Mouse (Mus musculus) ovary, adult 10 weeks (tissue): Measurements from ENCODE around the gene Elob. TPM values are rescaled to one million over a fixed set of nuclear protein-coding genes. Genes with fewer than 3 reads are reported as not detected.

Experiments
- polyA plus RNA-seq: library from polyadenylated mRNA; stranded (reverse); fragments of 350-450 nt; fragmentation: Illumina TruSeq; extraction: RNeasy Lipid Tissue Mini Kit (QIAGEN cat#74804); gene quantifications from one replicate; pipeline ENCODE4 v1.2.3, GENCODE M21; 2014

Gene Elob
- polyA plus RNA-seq, result 18.7 TPM

DNA sequence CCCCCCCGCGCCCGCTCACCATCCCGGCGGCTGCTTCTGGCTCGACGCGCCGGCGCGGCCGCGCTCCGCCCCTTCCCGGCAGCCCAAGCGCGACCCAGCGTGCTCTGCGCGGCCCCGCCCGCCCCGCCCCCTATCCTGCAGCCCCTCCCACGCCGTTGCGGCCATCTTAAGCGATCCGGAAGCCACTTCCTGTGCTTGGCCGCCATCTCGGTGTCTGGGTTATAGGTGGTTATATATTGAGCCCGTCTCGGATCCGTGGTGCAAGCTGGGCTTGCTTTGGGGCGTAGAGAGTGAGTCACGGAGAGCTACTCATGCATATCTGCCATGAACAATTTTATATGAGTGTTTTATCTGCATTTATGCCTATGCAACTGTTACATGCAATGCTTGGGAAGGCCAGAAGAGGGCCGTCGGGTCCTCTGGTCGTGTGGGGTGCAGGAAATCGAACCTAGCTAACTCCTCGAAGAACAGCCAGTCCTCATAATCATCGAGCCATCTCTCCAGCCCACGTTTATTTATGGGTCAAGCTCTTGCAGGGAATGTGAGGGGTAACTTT is at the start of gene Elob:
Gene Elob (minus strand): TSS at position 73 of the 556 bp plus-strand sequence.

DNA sequence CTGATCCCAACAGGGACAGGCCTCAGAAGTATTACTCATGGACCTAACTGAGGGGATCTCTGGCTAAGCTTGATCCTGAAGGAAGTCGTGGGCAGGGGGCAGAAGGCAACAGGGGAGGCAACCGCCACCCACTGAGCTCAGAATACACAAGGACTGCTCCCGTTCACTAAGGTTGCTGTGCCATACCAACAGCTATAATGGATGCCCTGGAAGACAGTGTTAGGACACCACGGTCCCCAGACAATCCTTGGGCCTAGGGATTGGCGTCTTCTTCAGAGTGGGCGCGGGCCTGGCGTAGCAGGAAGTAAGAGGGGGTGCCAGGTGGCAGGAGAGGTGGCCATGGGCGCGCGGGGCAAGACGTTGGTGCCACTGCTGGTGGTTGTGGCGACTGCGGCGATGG is 38.8 kb upstream of the Elob start, which contains the start of gene Prss21:
Gene Prss21 (plus strand): TSS at position 301 of the 400 bp plus-strand sequence.

GRCm38 (mm10) chr17:23843812-23844273 is 14.9 kb upstream of the Elob start, which contains the start of the genes Prss32 and Prss41:
TSS of gene Prss32 (plus strand) at chr17:23843855.
TSS of gene Prss41 (minus strand) at chr17:23844172.

DNA sequence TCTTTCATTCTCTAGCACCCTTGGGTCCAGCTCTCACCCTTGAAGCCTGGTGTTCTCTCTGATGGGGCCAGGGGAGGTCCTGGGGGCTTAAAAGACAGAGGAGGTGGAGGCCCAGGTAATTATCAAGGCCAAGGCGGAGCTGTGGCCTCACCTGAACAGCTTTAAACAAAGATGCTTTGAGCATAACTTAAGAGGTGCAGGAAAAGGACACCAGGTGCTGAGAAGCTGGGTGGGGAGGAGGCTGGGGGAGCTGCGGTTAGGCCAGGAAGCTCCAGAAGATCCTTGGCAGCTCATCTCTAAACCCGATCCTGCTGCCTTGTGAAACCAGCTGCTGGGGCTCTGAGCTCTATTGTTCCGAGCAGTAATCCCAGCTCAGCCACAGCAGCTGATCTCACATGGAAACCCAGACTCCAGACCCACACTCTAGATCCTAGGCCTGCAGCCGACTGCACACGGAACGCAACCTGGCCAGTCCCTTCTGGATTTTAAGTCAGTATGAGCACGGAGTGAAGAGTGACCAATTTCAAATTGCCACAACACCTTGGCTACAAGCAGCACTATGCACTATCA is 7.2 kb upstream of the Elob start, which contains the start of gene Prss33:
Gene Prss33 (minus strand): TSS at position 51 of the 570 bp plus-strand sequence.

DNA sequence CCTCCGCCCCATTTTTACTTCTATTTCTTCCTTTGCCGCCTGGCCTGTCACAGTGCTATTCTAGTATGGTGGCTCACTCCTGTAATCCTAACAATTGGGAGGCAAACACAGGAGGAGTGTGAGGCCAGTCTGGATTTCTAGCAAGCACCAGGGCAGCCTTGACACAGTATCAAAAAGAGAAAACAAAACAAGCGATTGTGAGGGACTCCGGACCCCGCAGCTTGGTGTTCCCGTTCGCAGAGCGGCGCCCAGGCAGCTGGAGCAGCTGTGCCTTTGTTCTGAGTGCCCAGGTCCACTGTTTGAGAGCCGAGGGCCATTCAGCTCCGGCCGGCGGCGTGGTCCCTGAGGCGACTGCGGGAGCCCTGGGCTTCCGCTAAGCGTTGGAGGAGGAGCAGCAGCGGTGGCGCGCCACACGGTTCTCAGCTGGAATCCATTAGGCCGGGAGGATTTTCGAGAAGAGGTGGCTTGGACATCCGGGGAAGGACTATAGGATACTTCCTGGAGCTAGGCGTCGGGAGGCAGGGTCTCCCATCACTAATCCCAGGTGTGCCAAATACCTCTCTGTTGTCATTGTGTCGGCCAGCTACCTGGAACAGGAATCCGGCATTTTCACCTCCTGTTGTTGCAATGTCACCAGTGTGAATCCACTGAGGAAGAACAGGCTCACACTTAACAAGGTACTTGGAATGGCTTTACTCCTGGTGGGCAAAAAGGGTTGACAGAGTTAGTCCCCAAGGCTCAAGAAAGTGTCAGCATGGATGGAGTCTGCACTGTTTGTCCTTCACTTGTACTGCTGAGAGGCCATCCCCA is 38.5 kb downstream of the Elob start, which contains the start of gene Srrm2:
Gene Srrm2 (plus strand): TSS at position 264 of the 810 bp plus-strand sequence.

GRCm38 (mm10) chr17:23785561-23786471 is 43.1 kb downstream of the Elob start, which contains the start of gene Flywch2:
TSS of gene Flywch2 (minus strand) at chr17:23786081.

Other genes starting within 250 kb of the Elob start
- gene Zfp13, start 229.6 kb downstream of the Elob start, polyA plus RNA-seq, result not detected
- gene Zscan10, start 228.3 kb downstream of the Elob start, polyA plus RNA-seq, result not detected
- 0.26 TPM for gene Mmp25, start 183.9 kb downstream of the Elob start, polyA plus RNA-seq
- gene Bicdl2, start 168.6 kb downstream of the Elob start, polyA plus RNA-seq, result not detected
- gene Hcfc1r1, start 155.5 kb downstream of the Elob start, polyA plus RNA-seq, result 3.5 TPM
- gene Thoc6, start 155.3 kb downstream of the Elob start, polyA plus RNA-seq, result 3.6 TPM
- gene Tnfrsf12a, start 151.7 kb downstream of the Elob start, polyA plus RNA-seq, result not detected
- gene Cldn6, start 149.9 kb downstream of the Elob start, polyA plus RNA-seq, result not detected
- gene Cldn9, start 145.1 kb downstream of the Elob start, polyA plus RNA-seq, result not detected
- gene 1520401A03Rik, start 106.4 kb downstream of the Elob start, polyA plus RNA-seq, result not detected
- 0.46 TPM for gene Pkmyt1, start 102.8 kb downstream of the Elob start, polyA plus RNA-seq
- 2.0 TPM for gene Paqr4, start 88.3 kb downstream of the Elob start, polyA plus RNA-seq
- not detected for gene Kremen2, start 83.3 kb downstream of the Elob start, polyA plus RNA-seq
- 0.34 TPM for gene Flywch1, start 57.5 kb downstream of the Elob start, polyA plus RNA-seq
- gene Flywch2, start 43.1 kb downstream of the Elob start, polyA plus RNA-seq, result not detected
- 111 TPM for gene Srrm2, start 38.6 kb downstream of the Elob start, polyA plus RNA-seq
- not detected for gene Prss33, start 6.9 kb upstream of the Elob start, polyA plus RNA-seq
- not detected for gene Prss32, start 14.7 kb upstream of the Elob start, polyA plus RNA-seq
- not detected for gene Prss41, start 15.0 kb upstream of the Elob start, polyA plus RNA-seq
- gene Prss21, start 38.9 kb upstream of the Elob start, polyA plus RNA-seq, result not detected
- gene Dcpp1, start 51.7 kb upstream of the Elob start, polyA plus RNA-seq, result 1.3 TPM
- gene Dcpp2, start 51.7 kb upstream of the Elob start, polyA plus RNA-seq, result not detected
- 4.1 TPM for gene Dcpp3, start 88.3 kb upstream of the Elob start, polyA plus RNA-seq
- gene Sbp, start 112.5 kb upstream of the Elob start, polyA plus RNA-seq, result not detected
- gene Sbpl, start 126.1 kb upstream of the Elob start, polyA plus RNA-seq, result not detected
- gene Prss30, start 151.4 kb upstream of the Elob start, polyA plus RNA-seq, result 0.43 TPM
- gene Prss22, start 169.0 kb upstream of the Elob start, polyA plus RNA-seq, result not detected
- not detected for gene Prss27, start 209.0 kb upstream of the Elob start, polyA plus RNA-seq
- 64.0 TPM for gene Kctd5, start 244.3 kb upstream of the Elob start, polyA plus RNA-seq